Mouse (Mus musculus): ENCODE data around the gene Kif21b. TPM values are rescaled to one million over a fixed set of nuclear protein-coding genes. Genes with fewer than 3 reads are reported as not detected.

Gene Kif21b
- total and polyA plus RNA-seq, 2 experiments, result 0.74 to 1.5 TPM

DNA sequence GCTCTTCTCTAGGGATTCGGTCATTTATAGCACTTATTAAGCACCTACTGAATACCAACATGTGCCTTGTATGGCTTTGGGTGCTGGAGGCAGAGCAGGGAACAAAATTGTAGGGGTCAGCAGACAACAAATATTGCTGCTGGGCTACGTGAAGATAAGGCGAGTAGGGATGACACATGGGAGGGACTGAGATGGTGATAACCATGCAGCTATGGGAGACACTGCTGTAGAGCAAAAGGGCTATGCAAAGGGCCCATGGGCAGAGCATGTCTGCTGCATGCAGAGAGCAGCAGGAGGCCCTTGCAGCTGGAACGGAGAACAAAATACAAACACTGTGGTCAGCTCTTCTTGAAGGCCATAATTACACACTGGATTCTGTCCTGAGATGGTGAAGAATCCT lies 29.1 kb upstream of the Kif21b start:
- no peaks in the 10 kb centered on the region for H3K36me3 ChIP-seq (ENCODE audit: control insufficient read depth, insufficient read depth, low read length)
- 58% methylated on average over 4 of the region's 4 CpGs for WGBS
- no peak for TF ChIP-seq CTCF (IDR thresholded peaks at IDR 0.05; ENCODE audit: low read depth, low read length)
- TF ChIP-seq POLR2A (IDR thresholded peaks at IDR 0.05; ENCODE audit: extremely low read depth, insufficient read depth, low read length), result no peak
- DNase-seq (ENCODE audit: extremely low read depth, low read depth, low spot score), result no peak
- no peaks in the 10 kb centered on the region for H3K27me3 ChIP-seq (ENCODE audit: control insufficient read depth, insufficient read depth, low read length)
- H3K27ac ChIP-seq (replicated peaks; ENCODE audit: insufficient read depth, low read depth, low read length), result no peak overlapping the region
- no peak overlapping the region for H3K4me3 ChIP-seq (ENCODE audit: insufficient read depth, low read depth, low read length)
- no peaks in the 10 kb centered on the region for H3K79me2 ChIP-seq (ENCODE audit: control insufficient read depth, insufficient read depth, low read length)
- no peaks in the 10 kb centered on the region for H3K4me1 ChIP-seq (ENCODE audit: control insufficient read depth, insufficient read depth, low read length)
- H3K9ac ChIP-seq (ENCODE audit: low read depth, low read length), result no peak overlapping the region

- H3K4me3 ChIP-seq (ENCODE audit: insufficient read depth, low read depth, low read length), result no peak overlapping the region
- no peaks in the 10 kb centered on the region for H3K4me1 ChIP-seq (ENCODE audit: control insufficient read depth, insufficient read depth, low read length)
- no peaks in the 10 kb centered on the region for H3K79me2 ChIP-seq (ENCODE audit: control insufficient read depth, insufficient read depth, low read length)
- DNase-seq (ENCODE audit: extremely low read depth, low read depth, low spot score), result no peak
- WGBS, result 78% methylated on average over 3 of the region's 3 CpGs
- no peak overlapping the region for H3K27ac ChIP-seq (replicated peaks; ENCODE audit: insufficient read depth, low read depth, low read length)
- no peak for TF ChIP-seq CTCF (IDR thresholded peaks at IDR 0.05; ENCODE audit: low read depth, low read length)
- no peak for TF ChIP-seq POLR2A (IDR thresholded peaks at IDR 0.05; ENCODE audit: extremely low read depth, insufficient read depth, low read length)
- no peaks in the 10 kb centered on the region for H3K27me3 ChIP-seq (ENCODE audit: control insufficient read depth, insufficient read depth, low read length)
- H3K9ac ChIP-seq (ENCODE audit: low read depth, low read length), result no peak overlapping the region
- H3K36me3 ChIP-seq (ENCODE audit: control insufficient read depth, insufficient read depth, low read length), result no peaks in the 10 kb centered on the region
Observed at GRCm38 (mm10) chr1:136102551-136102950, 28.6 kb upstream of the Kif21b start.

DNA sequence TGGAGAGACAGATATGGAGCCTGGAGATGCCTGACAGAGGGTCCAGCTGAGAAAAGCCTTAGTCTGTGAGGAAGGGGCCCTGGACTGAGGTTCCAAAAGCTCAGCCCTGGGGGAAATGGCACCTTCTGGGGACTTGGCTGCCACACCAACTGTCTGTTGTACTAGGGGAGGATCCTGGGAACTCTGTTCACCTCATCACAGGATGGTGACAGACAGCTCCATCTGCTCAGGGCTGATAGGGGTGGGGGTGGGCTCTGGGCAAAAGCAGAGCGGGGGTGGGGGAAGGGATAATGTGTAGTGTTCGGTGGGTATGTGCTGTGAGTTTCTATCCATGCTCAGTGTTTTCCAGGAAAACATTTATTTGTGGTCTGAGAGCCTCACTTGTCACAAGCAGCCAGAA lies 28.2 kb upstream of the Kif21b start:
- no peak for DNase-seq (ENCODE audit: extremely low read depth, low read depth, low spot score)
- WGBS, result 69% methylated on average over 2 of the region's 2 CpGs
- TF ChIP-seq POLR2A (IDR thresholded peaks at IDR 0.05; ENCODE audit: extremely low read depth, insufficient read depth, low read length), result no peak
- TF ChIP-seq CTCF (IDR thresholded peaks at IDR 0.05; ENCODE audit: low read depth, low read length), result no peak

DNA sequence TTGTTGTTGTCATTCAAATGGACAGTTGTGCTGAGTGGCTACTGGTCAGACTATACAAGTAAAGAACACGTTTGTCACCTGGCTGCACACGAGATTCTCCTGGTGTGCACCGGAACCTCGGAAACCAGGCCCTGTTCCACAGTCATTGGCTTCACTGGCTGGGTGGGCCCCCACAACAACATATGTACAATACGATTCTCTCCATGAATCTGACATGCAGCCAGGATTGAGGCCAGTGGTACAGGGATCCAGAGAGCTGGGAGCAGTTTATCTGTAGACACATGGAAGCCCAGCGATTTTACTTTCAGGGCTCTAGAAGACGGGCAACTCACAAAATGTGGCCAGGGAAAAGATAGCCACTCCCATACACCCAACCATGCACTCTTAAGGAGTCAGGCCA lies 27.5 kb upstream of the Kif21b start:
- Histone ChIP-seq H3K4me3 (ENCODE audit: insufficient read depth, low read depth, low read length) (no peak overlapping the region), H3K36me3 (ENCODE audit: control insufficient read depth, insufficient read depth, low read length) (no peaks in the 10 kb centered on the region), H3K27me3 (ENCODE audit: control insufficient read depth, insufficient read depth, low read length) (no peaks in the 10 kb centered on the region), H3K79me2 (ENCODE audit: control insufficient read depth, insufficient read depth, low read length) (no peaks in the 10 kb centered on the region), H3K27ac (replicated peaks; ENCODE audit: insufficient read depth, low read depth, low read length) (no peak overlapping the region), H3K4me1 (ENCODE audit: control insufficient read depth, insufficient read depth, low read length) (no peaks in the 10 kb centered on the region), H3K9ac (ENCODE audit: low read depth, low read length) (no peak overlapping the region)
- 87% methylated on average over 7 of the region's 7 CpGs for WGBS
- TF ChIP-seq POLR2A (IDR thresholded peaks at IDR 0.05; ENCODE audit: extremely low read depth, insufficient read depth, low read length) (no peak), CTCF (IDR thresholded peaks at IDR 0.05; ENCODE audit: low read depth, low read length) (no peak)
- DNase-seq (ENCODE audit: extremely low read depth, low read depth, low spot score), result no peak

More for the DNA sequence above, 28.2 kb upstream of the Kif21b start:
- H3K27me3 ChIP-seq (ENCODE audit: control insufficient read depth, insufficient read depth, low read length), result no peaks in the 10 kb centered on the region
- no peaks in the 10 kb centered on the region for H3K36me3 ChIP-seq (ENCODE audit: control insufficient read depth, insufficient read depth, low read length)
- H3K4me1 ChIP-seq (ENCODE audit: control insufficient read depth, insufficient read depth, low read length), result no peaks in the 10 kb centered on the region
- no peaks in the 10 kb centered on the region for H3K79me2 ChIP-seq (ENCODE audit: control insufficient read depth, insufficient read depth, low read length)
- H3K9ac ChIP-seq (ENCODE audit: low read depth, low read length), result no peak overlapping the region
- no peak overlapping the region for H3K4me3 ChIP-seq (ENCODE audit: insufficient read depth, low read depth, low read length)
- H3K27ac ChIP-seq (replicated peaks; ENCODE audit: insufficient read depth, low read depth, low read length), result no peak overlapping the region

DNA sequence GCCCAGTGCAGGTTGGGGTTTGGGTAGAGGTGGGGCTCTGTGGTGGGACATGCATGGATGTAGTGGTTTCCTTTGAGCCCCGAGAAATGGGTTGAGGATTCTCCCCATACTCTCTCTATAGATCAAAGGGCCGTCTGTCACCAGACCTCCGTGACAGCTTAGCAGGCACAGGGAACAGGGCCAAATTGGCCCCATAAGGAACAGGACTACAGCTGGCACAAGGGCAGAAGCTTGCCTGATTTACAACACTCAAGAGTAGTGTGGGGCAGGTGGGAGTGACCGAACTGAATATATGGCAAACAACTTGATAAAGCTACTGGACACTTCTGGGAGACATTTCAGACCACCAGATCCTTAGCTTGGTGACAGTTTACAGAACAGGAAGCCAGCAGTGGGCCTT lies 26.4 kb upstream of the Kif21b start:
- WGBS, result 73% methylated on average over 4 of the region's 4 CpGs
- no peak for DNase-seq (ENCODE audit: extremely low read depth, low read depth, low spot score)
- H3K4me1 ChIP-seq (ENCODE audit: control insufficient read depth, insufficient read depth, low read length), result no peaks in the 10 kb centered on the region

DNA sequence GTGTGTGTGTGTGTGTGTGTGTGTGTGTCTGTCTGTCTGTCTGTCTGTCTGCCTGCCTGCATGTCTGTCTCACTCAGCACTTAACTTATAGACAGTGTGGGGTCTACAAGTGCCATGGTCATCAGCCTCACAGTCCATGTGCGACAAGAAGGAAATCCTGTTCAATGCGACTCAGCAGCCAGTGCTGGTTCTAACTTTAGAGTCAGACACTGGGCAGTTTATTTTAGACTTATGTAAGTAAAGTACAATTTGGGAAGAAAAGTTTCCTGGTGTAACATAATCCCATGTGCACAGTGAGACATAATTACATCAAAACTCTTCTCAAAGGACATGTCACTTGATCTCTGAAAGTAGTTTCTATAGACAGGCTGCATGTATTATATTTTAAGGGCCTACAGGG lies 21.7 kb upstream of the Kif21b start:
- no peak overlapping the region for H3K27ac ChIP-seq (replicated peaks; ENCODE audit: insufficient read depth, low read depth, low read length)
- no peak overlapping the region for H3K9ac ChIP-seq (ENCODE audit: low read depth, low read length)
- H3K4me1 ChIP-seq (ENCODE audit: control insufficient read depth, insufficient read depth, low read length), result no peaks in the 10 kb centered on the region
- TF ChIP-seq POLR2A (IDR thresholded peaks at IDR 0.05; ENCODE audit: extremely low read depth, insufficient read depth, low read length) (no peak), CTCF (IDR thresholded peaks at IDR 0.05; ENCODE audit: low read depth, low read length) (no peak)
- no peaks in the 10 kb centered on the region for H3K36me3 ChIP-seq (ENCODE audit: control insufficient read depth, insufficient read depth, low read length)
- no peak overlapping the region for H3K4me3 ChIP-seq (ENCODE audit: insufficient read depth, low read depth, low read length)
- no peaks in the 10 kb centered on the region for H3K79me2 ChIP-seq (ENCODE audit: control insufficient read depth, insufficient read depth, low read length)
- no peaks in the 10 kb centered on the region for H3K27me3 ChIP-seq (ENCODE audit: control insufficient read depth, insufficient read depth, low read length)
- 78% methylated on average over 2 of the region's 2 CpGs for WGBS
- DNase-seq (ENCODE audit: extremely low read depth, low read depth, low spot score), result no peak

More for the DNA sequence above, 26.4 kb upstream of the Kif21b start:
- no peaks in the 10 kb centered on the region for H3K36me3 ChIP-seq (ENCODE audit: control insufficient read depth, insufficient read depth, low read length)
- H3K27ac ChIP-seq (replicated peaks; ENCODE audit: insufficient read depth, low read depth, low read length), result no peak overlapping the region
- no peaks in the 10 kb centered on the region for H3K79me2 ChIP-seq (ENCODE audit: control insufficient read depth, insufficient read depth, low read length)
- no peak for TF ChIP-seq POLR2A (IDR thresholded peaks at IDR 0.05; ENCODE audit: extremely low read depth, insufficient read depth, low read length)
- H3K9ac ChIP-seq (ENCODE audit: low read depth, low read length), result no peak overlapping the region
- no peak overlapping the region for H3K4me3 ChIP-seq (ENCODE audit: insufficient read depth, low read depth, low read length)
- H3K27me3 ChIP-seq (ENCODE audit: control insufficient read depth, insufficient read depth, low read length), result no peaks in the 10 kb centered on the region

Measured in liver, adult 2 months (tissue).